Mouse (Mus musculus) liver, postnatal 0 days (tissue): ENCODE results near the gene Azin2. TPM values are rescaled to one million over a fixed set of nuclear protein-coding genes. Genes with fewer than 3 reads are reported as not detected.
A peak's percentile ranks its signal among the peaks of the same experiment; 100 is the strongest.

Experiments used
- ATAC-seq: fragments of 200-750 bp; cut with Nextera tagmentation; 2 replicates; pipeline ENCODE4 v1.8.0; 2017; ENCODE audit warnings: mild to moderate bottlenecking, moderate library complexity
- DNase-seq: peaks from one replicate; pipeline ENCODE4 v3.0.0-alpha.2; 2016
- H3K27ac ChIP-seq: fragments of 300-500 bp; sonication (generic); 2 replicates; pipeline ENCODE4 v1.5.1; 2014; ENCODE audit warnings: antibody characterized with exemption, moderate library complexity, mild to moderate bottlenecking, low read depth
- H3K27me3 ChIP-seq: fragments of 300-500 bp; sonication (generic); 2 replicates; pipeline ENCODE4 v1.6.1; 2014; ENCODE audit warnings: low read length, control low read depth, mixed read lengths; ENCODE audit not compliant: insufficient read depth
- H3K36me3 ChIP-seq: fragments of 300-500 bp; sonication (generic); replicated peaks from 2 replicates; pipeline ENCODE4 v1.6.1; 2014; ENCODE audit warnings: mild to moderate bottlenecking, control low read depth, low read length, moderate library complexity, mixed read lengths; ENCODE audit not compliant: insufficient read depth
- H3K4me1 ChIP-seq: fragments of 300-500 bp; sonication (generic); 2 replicates; pipeline ENCODE4 v1.6.1; 2014; ENCODE audit warnings: antibody characterized with exemption, mild to moderate bottlenecking, control low read depth; ENCODE audit not compliant: insufficient read depth
- H3K4me2 ChIP-seq: fragments of 300-500 bp; sonication (generic); 2 replicates; pipeline ENCODE4 v1.6.1; 2014; ENCODE audit warnings: low read depth, mild to moderate bottlenecking, low read length, moderate library complexity, mixed read lengths
- H3K4me3 ChIP-seq: fragments of 300-500 bp; sonication (generic); 2 replicates; pipeline ENCODE4 v1.5.1; 2014; ENCODE audit warnings: low read depth, low read length
- H3K9ac ChIP-seq: fragments of 300-500 bp; sonication (generic); replicated peaks from 2 replicates; pipeline ENCODE4 v1.6.1; 2014; ENCODE audit warnings: mild to moderate bottlenecking, moderate library complexity
- H3K9me3 ChIP-seq: fragments of 300-500 bp; sonication (generic); 2 replicates; pipeline ENCODE4 v1.6.1; 2016; ENCODE audit warnings: mild to moderate bottlenecking, control low read depth, low read length, mixed read lengths
- CTCF ChIP-seq: sonication (generic); IDR thresholded peaks from 2 replicates; pipeline ENCODE4 v1.5.1; 2016; ENCODE audit warnings: antibody characterized with exemption, low read depth
- EP300 ChIP-seq: IDR thresholded peaks from 2 replicates; pipeline ENCODE4 v1.6.1; 2016; ENCODE audit warnings: antibody characterized with exemption, low read depth, mild to moderate bottlenecking
- WGBS: fragments of 180-500 bp; shearing (Covaris S2); extraction: QIAGEN DNeasy Blood & Tissue Kit; methylation state at CpG from one replicate; pipeline ENCODE4 v1.1.7; 2014; ENCODE audit not compliant: insufficient replicate concordance; 5-methylcytosine and 5-hydroxymethylcytosine counted together
- polyA plus RNA-seq: library from polyadenylated mRNA; unstranded; fragments of >200 nt; fragmentation: Nextera tagmentation; extraction: Ambion mirVana; gene quantifications from 2 replicates; pipeline ENCODE4 v1.2.1, GENCODE M21; 2015

Gene Azin2
- polyA plus RNA-seq, 1 experiment from 2014 or later: 1.6 TPM

- DNase-seq: no peak
- Histone ChIP-seq H3K27ac (no peak overlapping the region), H3K4me3 (no peak overlapping the region), H3K27me3 (0 out of 2 replicates have a peak, but pooled peaks cover 4% of the 10 kb centered on the region), H3K9ac (no peak overlapping the region), H3K36me3 (no peaks in the 10 kb centered on the region), H3K4me2 (no peak overlapping the region), H3K4me1 (no peaks in the 10 kb centered on the region), H3K9me3 (no peaks in the 10 kb centered on the region)
- 66% methylated on average over 5 of the region's 5 CpGs for WGBS
- no peak for TF ChIP-seq CTCF
- no peak for TF ChIP-seq EP300
- ATAC-seq: no peak
Observed at GRCm38 (mm10) chr4:128953851-128954250, 8.4 kb downstream of the Azin2 start.

GRCm38 (mm10) chr4:128950461-128950860 lies 11.8 kb downstream of the Azin2 start:
- no peaks in the 10 kb centered on the region for H3K27me3 ChIP-seq
- no peak for TF ChIP-seq CTCF
- TF ChIP-seq EP300: no peak
- H3K4me2 ChIP-seq: no peak overlapping the region
- no peak for DNase-seq
- H3K27ac ChIP-seq: no peak overlapping the region
- no peak overlapping the region for H3K4me3 ChIP-seq
- ATAC-seq: no peak
- H3K4me1 ChIP-seq: no peaks in the 10 kb centered on the region
- WGBS: 73% methylated on average over 5 of the region's 5 CpGs
- H3K36me3 ChIP-seq: no peaks in the 10 kb centered on the region
- H3K9me3 ChIP-seq: no peaks in the 10 kb centered on the region
- H3K9ac ChIP-seq: no peak overlapping the region

GRCm38 (mm10) chr4:128949470-128950005 lies 12.7 kb downstream of the Azin2 start:
- ATAC-seq: no peak
- no peak overlapping the region for H3K27ac ChIP-seq
- H3K9me3 ChIP-seq: no peaks in the 10 kb centered on the region
- H3K4me2 ChIP-seq: no peak overlapping the region
- no peak overlapping the region for H3K4me3 ChIP-seq
- H3K36me3 ChIP-seq: no peaks in the 10 kb centered on the region
- H3K27me3 ChIP-seq: no peaks in the 10 kb centered on the region
- TF ChIP-seq EP300 (no peak), CTCF (no peak)
- WGBS: 33% methylated on average over 15 of the region's 15 CpGs
- H3K9ac ChIP-seq: no peak overlapping the region
- H3K4me1 ChIP-seq: no peaks in the 10 kb centered on the region
- DNase-seq: peak; percentile 58

GRCm38 (mm10) chr4:128948137-128948674 lies 14.0 kb downstream of the Azin2 start:
- H3K36me3 ChIP-seq: no peaks in the 10 kb centered on the region
- H3K4me2 ChIP-seq: no peak overlapping the region
- TF ChIP-seq EP300: no peak
- TF ChIP-seq CTCF: peak; percentile 82
- H3K9ac ChIP-seq: no peak overlapping the region
- no peaks in the 10 kb centered on the region for H3K9me3 ChIP-seq
- no peak for ATAC-seq
- peak; percentile 63 for DNase-seq
- no peak overlapping the region for H3K4me3 ChIP-seq
- H3K27ac ChIP-seq: no peak overlapping the region
- WGBS: 27% methylated on average over 6 of the region's 6 CpGs
- no peaks in the 10 kb centered on the region for H3K4me1 ChIP-seq
- no peaks in the 10 kb centered on the region for H3K27me3 ChIP-seq

GRCm38 (mm10) chr4:128947326-128947933 lies 14.8 kb downstream of the Azin2 start:
- Histone ChIP-seq H3K36me3 (no peaks in the 10 kb centered on the region), H3K9me3 (no peaks in the 10 kb centered on the region), H3K4me1 (no peaks in the 10 kb centered on the region), H3K4me3 (no peak overlapping the region), H3K9ac (no peak overlapping the region), H3K4me2 (no peak overlapping the region), H3K27me3 (no peaks in the 10 kb centered on the region), H3K27ac (no peak overlapping the region)
- WGBS: 17% methylated on average over 18 of the region's 18 CpGs
- DNase-seq: peak; percentile 42
- TF ChIP-seq EP300: no peak
- no peak for TF ChIP-seq CTCF
- peak; percentile 52; the same call in 1 of the 2 replicates for ATAC-seq

- H3K4me2 ChIP-seq: no peak overlapping the region
- TF ChIP-seq CTCF (no peak), EP300 (no peak)
- H3K9me3 ChIP-seq: no peaks in the 10 kb centered on the region
- no peak overlapping the region for H3K9ac ChIP-seq
- no peaks in the 10 kb centered on the region for H3K4me1 ChIP-seq
- ATAC-seq (peak; percentile 85), DNase-seq (no peak)
- no peaks in the 10 kb centered on the region for H3K27me3 ChIP-seq
- no peaks in the 10 kb centered on the region for H3K36me3 ChIP-seq
- H3K4me3 ChIP-seq: no peak overlapping the region
- 63% methylated on average over 9 of the region's 9 CpGs for WGBS
- no peak overlapping the region for H3K27ac ChIP-seq
Observed at GRCm38 (mm10) chr4:128946736-128947135, 15.5 kb downstream of the Azin2 start.
